Mouse (Mus musculus): ENCODE measurements around the gene Pold4. TPM values are rescaled to one million over a fixed set of nuclear protein-coding genes. Genes with fewer than 3 reads are reported as not detected.

Pold4 gene
- total and polyA plus RNA-seq, 3 experiments: 36.8 to 76.4 (median 53.4) TPM

GRCm38 (mm10) chr19:4218784-4219183 is 12.9 kb upstream of the Pold4 start:
- peak; percentile 37 for DNase-seq (ENCODE audit: extremely low read depth)
- H3K79me2 ChIP-seq (replicated peaks; ENCODE audit: control insufficient read depth, extremely low read depth, insufficient read depth, poor library complexity, severe bottlenecking): no peaks in the 10 kb centered on the region
- H3K4me1 ChIP-seq (ENCODE audit: control insufficient read depth in 1 of 2, insufficient read depth in 2 of 2): peaks cover 7 to 56% of the 10 kb centered on the region in 2 experiments; a peak in 3 of 4 replicates
- peaks cover 41% of the 10 kb centered on the region for H3K27me3 ChIP-seq (replicated peaks)
- H3K27ac ChIP-seq (ENCODE audit: insufficient read depth, low read depth): no peak overlapping the region
- dilution Hi-C loops (cut with MboI; ENCODE audit: extremely low pct_ligation_motif_present, extremely low pct_unique_long_range_greater_than_20kb, low sequenced_read_pairs): no loop called here
- no peaks in the 10 kb centered on the region for H3K9me3 ChIP-seq (replicated peaks; ENCODE audit: low read length)
- in situ Hi-C loops (cut with MboI; ENCODE audit: low pct_ligation_motif_present, low pct_unique_long_range_greater_than_20kb, low sequenced_read_pairs): no loop called here
- TF ChIP-seq NELFE (IDR thresholded peaks at IDR 0.05; ENCODE audit: low read depth, low read length) (no peak), POLR2A (IDR thresholded peaks at IDR 0.05; ENCODE audit: low read depth, low read length) (no peak), MAZ (IDR thresholded peaks at IDR 0.05; ENCODE audit: low read depth, low read length) (no peak), IRF4 (IDR thresholded peaks at IDR 0.05; ENCODE audit: low read depth, low read length) (0 out of 2 replicates have a peak, but pooled peaks have one; percentile 12)
- H3K36me3 ChIP-seq (replicated peaks in 1 of 2; ENCODE audit: control insufficient read depth in 1 of 2, insufficient read depth in 1 of 2, low read length in 1 of 2): no peaks in the 10 kb centered on the region
- no peak overlapping the region for H3K9ac ChIP-seq (ENCODE audit: insufficient read depth, low read depth)
- no peak overlapping the region for H3K4me3 ChIP-seq (replicated peaks in 1 of 3; ENCODE audit: low read depth in 2 of 3, low read length in 2 of 3, poor library complexity in 1 of 3)
- no peak overlapping the region for H3K4me2 ChIP-seq (ENCODE audit: insufficient read depth, low read depth, poor library complexity, severe bottlenecking)

GRCm38 (mm10) chr19:4219943-4220342 is 11.8 kb upstream of the Pold4 start:
- H3K36me3 ChIP-seq (replicated peaks in 1 of 2; ENCODE audit: control insufficient read depth in 1 of 2, insufficient read depth in 1 of 2, low read length in 1 of 2): no peaks in the 10 kb centered on the region
- peaks cover 6 to 52% of the 10 kb centered on the region in 2 experiments; a peak in 3 of 4 replicates for H3K4me1 ChIP-seq (ENCODE audit: control insufficient read depth in 1 of 2, insufficient read depth in 2 of 2)
- peaks cover 30% of the 10 kb centered on the region for H3K27me3 ChIP-seq (replicated peaks)
- H3K4me3 ChIP-seq (replicated peaks in 1 of 3; ENCODE audit: low read depth in 2 of 3, low read length in 2 of 3, poor library complexity in 1 of 3): no peak overlapping the region
- no peaks in the 10 kb centered on the region for H3K79me2 ChIP-seq (replicated peaks; ENCODE audit: control insufficient read depth, extremely low read depth, insufficient read depth, poor library complexity, severe bottlenecking)
- TF ChIP-seq BHLHE40 (IDR thresholded peaks at IDR 0.05; ENCODE audit: low read depth, low read length): no peak
- TF ChIP-seq CHD1 (IDR thresholded peaks at IDR 0.05; ENCODE audit: low read depth, low read length): no peak
- no peak for TF ChIP-seq POLR2AphosphoS2 (IDR thresholded peaks at IDR 0.05; ENCODE audit: low read depth, low read length)
- TF ChIP-seq ELF1 (IDR thresholded peaks at IDR 0.05; ENCODE audit: low read depth, low read length): no peak
- no peak for TF ChIP-seq JUND (conservative IDR thresholded peaks at IDR 0.05; ENCODE audit: low read depth, low read length)
- TF ChIP-seq POLR2A (IDR thresholded peaks at IDR 0.05; ENCODE audit: low read depth, low read length): no peak
- TF ChIP-seq SMC3 (IDR thresholded peaks at IDR 0.05; ENCODE audit: low read depth, low read length): no peak
- no peak for TF ChIP-seq ZMIZ1 (IDR thresholded peaks at IDR 0.05; ENCODE audit: low read depth, low read length)
- no peak for TF ChIP-seq JUN (IDR thresholded peaks at IDR 0.05; ENCODE audit: insufficient read depth, low read depth, low read length)
- TF ChIP-seq USF1 (IDR thresholded peaks at IDR 0.05; ENCODE audit: low read depth, low read length): no peak
- no peak for TF ChIP-seq GABPA (IDR thresholded peaks at IDR 0.05; ENCODE audit: insufficient replicate concordance, low read depth, low read length)
- TF ChIP-seq NELFE (IDR thresholded peaks at IDR 0.05; ENCODE audit: low read depth, low read length): no peak
- no peak for TF ChIP-seq SIN3A (IDR thresholded peaks at IDR 0.05; ENCODE audit: low read length)
- no peak for TF ChIP-seq ZC3H11A (IDR thresholded peaks at IDR 0.05; ENCODE audit: low read depth, low read length)
- dilution Hi-C loops (cut with MboI; ENCODE audit: extremely low pct_ligation_motif_present, extremely low pct_unique_long_range_greater_than_20kb, low sequenced_read_pairs) (no loop called here), in situ Hi-C loops (cut with MboI; ENCODE audit: low pct_ligation_motif_present, low pct_unique_long_range_greater_than_20kb, low sequenced_read_pairs) (no loop called here)
- H3K9me3 ChIP-seq (replicated peaks; ENCODE audit: low read length): no peaks in the 10 kb centered on the region
- H3K27ac ChIP-seq (ENCODE audit: insufficient read depth, low read depth): no peak overlapping the region
- no peak overlapping the region for H3K4me2 ChIP-seq (ENCODE audit: insufficient read depth, low read depth, poor library complexity, severe bottlenecking)
- no peak for DNase-seq (ENCODE audit: extremely low read depth)
- H3K9ac ChIP-seq (ENCODE audit: insufficient read depth, low read depth): no peak overlapping the region

All from CH12.LX (cell line).